Mouse (Mus musculus) urinary bladder, postnatal 36 days (tissue): ENCODE data around the gene Gm34302.
"Not testable (repeated sequence)": the region's sequence is repeated elsewhere in the genome, so short reads cannot be mapped to it uniquely, and the experiment has no call there.

Source experiments
- DNase-seq, 2 experiments: peaks; one replicate each; pipeline ENCODE4 v3.0.0; 2022; ENCODE audit warnings: low spot score in 2 of 2, mixed read lengths in 1 of 2

Gene Gm34302

DNA sequence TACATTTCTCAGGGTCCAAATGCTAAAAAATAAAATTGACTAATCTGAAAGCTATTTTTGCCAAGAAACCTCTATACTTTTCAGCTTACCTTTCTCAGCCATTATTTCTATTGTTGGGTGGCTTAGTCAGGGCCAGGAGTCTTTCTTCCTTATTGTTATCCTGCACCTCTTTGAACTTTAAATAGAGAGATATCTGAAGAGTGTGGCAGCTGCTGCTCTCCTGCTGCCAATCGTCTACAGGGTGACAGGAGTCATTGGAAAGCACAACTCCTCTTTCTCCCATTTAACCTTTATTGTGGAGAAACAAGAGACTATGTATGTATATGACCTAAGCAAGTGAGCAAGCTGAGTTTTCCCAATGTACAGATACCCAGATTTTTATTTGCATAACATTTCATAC, at the start of gene Gm34302:
TSS of gene Gm34302 (minus strand) at position 154 of the 400 bp plus-strand sequence.
- DNase-seq, result no peak

DNA sequence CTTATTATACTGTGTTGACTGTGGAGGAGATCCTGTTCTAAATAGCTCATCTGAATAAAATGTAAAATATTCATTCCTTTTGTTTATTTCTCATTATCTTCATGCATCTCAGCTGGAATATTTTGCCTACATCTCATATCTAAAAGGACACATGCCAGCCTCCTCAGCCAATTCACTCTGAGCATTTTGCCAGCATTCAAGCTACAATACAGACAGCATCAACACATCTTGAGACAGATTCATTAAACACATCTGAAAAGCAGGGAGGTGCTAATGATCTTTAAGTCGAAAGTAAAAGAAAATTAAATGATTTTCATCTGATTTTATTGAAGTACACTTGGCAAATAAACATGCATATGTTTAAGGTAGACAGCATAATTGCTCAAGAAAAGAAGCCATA, 48.2 kb upstream of the Gm34302 start:
- no peak for DNase-seq

DNA sequence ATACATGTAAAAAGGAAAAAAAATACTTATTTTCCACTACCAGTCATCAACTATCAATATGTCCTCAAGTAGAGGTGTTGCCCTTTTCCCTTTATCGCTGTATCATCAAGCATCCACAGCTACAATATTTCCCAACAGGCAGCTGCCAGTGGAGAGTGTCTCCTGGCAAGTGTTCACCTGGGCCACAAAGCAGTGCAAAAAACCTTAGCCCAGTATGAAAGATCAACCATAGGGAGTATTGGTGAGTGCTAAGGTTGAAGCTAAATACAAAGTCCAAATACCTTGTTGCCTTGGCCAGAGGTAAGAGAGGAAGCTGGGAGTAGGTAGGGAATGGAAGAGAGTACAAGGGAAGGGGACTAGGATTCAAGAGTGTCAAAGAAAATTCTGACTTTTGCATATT, 34.0 kb upstream of the Gm34302 start:
- no peak for DNase-seq

- not testable (repeated sequence) for DNase-seq
Measured at GRCm38 (mm10) chr3:63516279-63516678, 32.6 kb upstream of the Gm34302 start.

GRCm38 (mm10) chr3:63511316-63511715, 27.6 kb upstream of the Gm34302 start:
- no peak for DNase-seq

DNA sequence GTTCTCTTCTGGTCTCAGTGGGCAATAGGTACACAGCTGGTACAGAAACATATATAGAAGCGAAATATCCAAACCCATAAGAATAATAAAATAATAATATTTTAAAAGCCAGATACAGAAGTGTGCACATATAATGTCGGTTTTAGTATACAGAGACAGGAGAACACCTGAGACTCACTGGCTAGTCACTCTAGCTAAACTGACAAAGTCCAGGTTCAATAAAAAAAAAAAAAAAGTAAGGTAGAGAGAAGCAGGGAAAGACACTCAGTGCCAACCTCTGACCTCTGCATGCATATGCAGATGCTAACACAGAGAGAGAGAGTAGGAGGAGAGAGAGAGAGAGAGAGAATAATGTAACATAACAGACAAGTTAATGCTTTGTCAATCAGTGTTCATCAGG, 25.8 kb upstream of the Gm34302 start:
- DNase-seq, result no peak

DNA sequence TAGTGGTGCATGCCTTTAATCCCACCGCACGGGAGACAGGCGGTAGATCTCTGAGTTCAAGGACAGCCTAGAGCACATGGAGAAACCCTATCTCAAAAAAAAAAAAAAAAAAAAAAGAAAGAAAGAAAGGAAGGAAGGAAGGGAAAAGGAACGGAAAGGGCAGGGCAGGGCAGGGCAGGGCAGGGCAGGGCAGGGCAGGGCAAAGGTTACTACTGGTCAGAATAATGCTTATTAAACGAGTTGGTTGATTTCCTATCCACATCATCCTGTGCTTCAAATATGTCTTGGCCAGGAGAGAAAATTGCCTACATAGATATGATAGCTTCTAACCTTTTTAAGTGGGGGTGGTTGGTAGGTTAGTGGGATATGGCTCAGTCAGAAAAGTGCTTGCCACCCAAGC, 25.2 kb upstream of the Gm34302 start:
- no peak for DNase-seq

- DNase-seq, result no peak
Measured at GRCm38 (mm10) chr3:63504433-63504832, 20.8 kb upstream of the Gm34302 start.

DNA sequence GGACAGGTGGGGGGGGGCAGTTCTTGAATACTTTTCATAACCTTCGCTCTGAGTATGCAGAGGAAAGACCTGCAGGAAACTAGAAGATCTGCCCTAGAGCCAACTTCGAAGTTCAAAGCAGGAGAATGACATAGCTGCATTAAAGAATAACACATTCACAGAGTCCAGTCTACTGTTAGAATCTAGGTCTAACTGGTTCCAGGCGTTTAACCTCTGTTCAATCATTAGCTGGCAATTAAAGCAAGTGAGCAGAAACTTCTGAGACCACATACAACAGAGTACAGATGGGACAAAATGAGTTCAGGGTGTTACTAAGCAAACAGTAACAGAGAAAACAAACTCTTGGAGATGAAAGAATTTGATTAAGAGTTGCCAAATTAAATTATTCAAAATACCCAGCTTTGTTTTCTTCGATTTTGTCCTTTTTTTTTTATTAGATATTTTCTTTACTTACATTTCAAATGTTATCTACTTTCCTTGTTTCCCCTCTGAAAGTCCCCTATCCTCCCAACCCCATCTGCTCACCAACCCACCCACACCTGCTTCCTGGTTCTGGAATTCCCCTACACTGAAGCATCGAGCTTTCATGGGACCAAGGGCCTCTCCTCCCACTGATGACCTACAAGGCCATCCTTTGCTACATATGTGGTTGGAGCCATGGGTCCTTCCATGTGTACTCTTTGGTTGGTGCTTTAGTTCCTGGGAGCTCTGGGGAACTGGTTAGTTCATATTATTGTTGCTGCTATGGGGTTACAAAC, 11.1 kb upstream of the Gm34302 start:
- no peak for DNase-seq

DNA sequence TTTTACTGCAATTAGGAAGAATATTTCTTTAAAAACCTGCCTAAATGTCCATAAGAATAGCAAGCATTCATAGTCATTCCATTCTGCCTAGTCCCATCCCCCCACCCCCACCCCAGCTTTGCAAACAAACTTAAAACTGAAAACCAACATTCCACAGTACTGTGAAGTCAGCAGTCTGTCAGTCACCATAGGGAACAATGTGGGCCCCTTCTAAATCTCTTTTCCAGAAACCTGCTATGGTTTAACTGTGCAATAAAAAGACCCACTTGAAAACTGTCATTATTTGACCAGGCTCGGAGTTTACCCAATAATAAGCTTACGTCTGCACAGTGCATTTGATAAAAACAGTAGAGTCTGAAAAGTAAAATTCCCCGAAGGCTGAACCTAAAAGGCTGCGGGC, 9.9 kb upstream of the Gm34302 start:
- DNase-seq, result no peak

GRCm38 (mm10) chr3:63440426-63441125, 43.1 kb downstream of the Gm34302 start:
- DNase-seq, result no peak

DNA sequence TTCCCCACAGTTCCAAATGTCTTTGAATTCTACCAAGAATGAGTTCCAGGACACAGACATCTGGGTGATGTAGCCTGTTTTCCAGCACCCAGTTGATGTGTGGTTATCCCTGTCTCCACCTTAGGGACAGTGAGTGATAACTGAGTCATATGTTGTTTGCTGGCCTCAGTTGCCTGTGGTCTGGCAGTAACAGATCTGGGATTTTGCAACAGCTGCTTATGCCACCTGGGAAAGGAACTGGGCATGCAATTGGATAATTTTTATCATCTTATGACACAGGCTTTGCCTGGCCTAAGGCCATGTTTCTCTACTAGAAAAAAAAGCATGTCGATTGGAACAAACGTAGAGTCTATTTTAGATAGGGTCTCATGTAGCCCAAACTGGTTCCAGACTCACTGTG, 43.9 kb downstream of the Gm34302 start:
- peak in 1 of 2 experiments; percentile 33 for DNase-seq

DNA sequence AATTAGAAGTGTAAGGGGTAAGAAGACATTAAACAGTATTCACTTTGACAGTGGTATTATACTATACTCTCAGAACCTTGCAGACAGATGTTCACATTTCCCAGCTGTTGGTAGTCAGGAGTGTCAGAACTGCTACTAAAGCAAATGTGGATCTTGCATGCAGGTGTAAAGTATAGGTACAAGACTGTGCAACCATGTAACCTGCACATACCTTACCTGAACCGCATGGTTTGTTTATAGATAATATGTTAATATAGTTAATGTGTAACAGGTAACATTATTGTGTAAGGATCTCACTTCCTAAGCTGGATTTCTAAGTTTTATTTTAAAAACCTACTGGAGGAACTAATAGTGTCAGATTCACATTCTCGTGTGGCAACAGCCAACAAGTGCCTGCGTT, 44.8 kb downstream of the Gm34302 start:
- DNase-seq, result no peak
